Mouse (Mus musculus): ENCODE measurements around the gene Gucd1.

GRCm38 (mm10) chr10:75302536-75302935 lies 215.2 kb downstream of the Gucd1 start:
- TF ChIP-seq ZNF384 (IDR thresholded peaks at IDR 0.05; ENCODE audit: low read depth, low read length) (no peak), HCFC1 (IDR thresholded peaks at IDR 0.05; ENCODE audit: borderline replicate concordance, insufficient read depth, low read length) (no peak), MAFK (IDR thresholded peaks at IDR 0.05; ENCODE audit: insufficient read depth, low read depth, low read length) (no peak), CHD2 (IDR thresholded peaks at IDR 0.05; ENCODE audit: low read depth, low read length) (no peak)
